Mouse (Mus musculus) olfactory bulb, adult 2 months (tissue): ENCODE measurements around the gene Capn10.

Experiments used
- CTCF ChIP-seq: fragments of 200-500 bp; IDR thresholded peaks from 2 replicates; pipeline ENCODE4 v1.5.1; 2012; ENCODE audit warnings: low read depth, mild to moderate bottlenecking, low read length, moderate library complexity; ENCODE audit not compliant: insufficient read depth
- POLR2A ChIP-seq: fragments of 200-500 bp; IDR thresholded peaks from 2 replicates; pipeline ENCODE4 v1.6.1; 2012; ENCODE audit warnings: mild to moderate bottlenecking, low read depth, low read length, moderate library complexity; ENCODE audit not compliant: insufficient read depth

- no peak for TF ChIP-seq CTCF
- TF ChIP-seq POLR2A: no peak
Observed at GRCm38 (mm10) chr1:92979073-92979602, 45.0 kb downstream of the Capn10 start.
